In genomic region chr13:36958996-36959395, GRCm38 (mm10) we compare ENCODE assay signal across 20 mouse cellular contexts.
DNase-seq lines count a peak whose midpoint lies in the region; ATAC-seq lines count a peak whose summit lies in the region.
"Had no signal": no experiment of that assay in that cellular context is flagged by ENCODE, and none has a peak within 500 bp of the region (broad histone marks: within the 10 kb centered on the region; RNA-seq: fewer than 3 reads in every experiment).

No protein-coding gene starts in this region.

- H3K4me2 ChIP-seq in hindbrain, embryonic 14.5 days (replicated peaks): no peak overlapping the region
- no peak overlapping the region for H3K4me2 ChIP-seq in hindbrain, embryonic 11.5 days (replicated peaks; ENCODE audit: low read depth, low read length)
- H3K4me2 ChIP-seq: forebrain, embryonic 13.5 days; heart, embryonic 13.5 days; limb, embryonic 15.5 days; lung, embryonic 14.5 days; neural tube, embryonic 13.5 days had no signal

- no peaks in the 10 kb centered on the region for H3K27me3 ChIP-seq in hindbrain, embryonic 14.5 days (ENCODE audit: control insufficient read depth, insufficient read depth, low read length)
- no peaks in the 10 kb centered on the region for H3K27me3 ChIP-seq in hindbrain, embryonic 11.5 days (ENCODE audit: control insufficient read depth, insufficient read depth, low read length)
- H3K27me3 ChIP-seq: forebrain, embryonic 13.5 days; heart, embryonic 13.5 days; limb, embryonic 15.5 days; neural tube, embryonic 13.5 days had no signal

- no peaks in the 10 kb centered on the region for H3K4me1 ChIP-seq in hindbrain, embryonic 14.5 days (replicated peaks; ENCODE audit: control insufficient read depth, insufficient read depth, low read length)
- no peaks in the 10 kb centered on the region for H3K4me1 ChIP-seq in hindbrain, embryonic 11.5 days (replicated peaks; ENCODE audit: control insufficient read depth, insufficient read depth, low read length)
- H3K4me1 ChIP-seq: embryonic facial prominence, embryonic 10.5 days; forebrain, embryonic 13.5 days; heart, embryonic 13.5 days; limb, embryonic 15.5 days; midbrain, embryonic 10.5 days; neural tube, embryonic 13.5 days had no signal

- ATAC-seq in hindbrain, embryonic 14.5 days (ENCODE audit: low FRiP score): no peak
- no peak for ATAC-seq in hindbrain, embryonic 11.5 days (ENCODE audit: low FRiP score)
- ATAC-seq: forebrain, embryonic 13.5 days had no signal

- no peaks in the 10 kb centered on the region for H3K9me3 ChIP-seq in hindbrain, embryonic 14.5 days (ENCODE audit: control insufficient read depth, low read length)
- no peaks in the 10 kb centered on the region for H3K9me3 ChIP-seq in hindbrain, embryonic 11.5 days (ENCODE audit: control insufficient read depth, low read length)
- H3K9me3 ChIP-seq: embryonic facial prominence, embryonic 10.5 days; forebrain, embryonic 13.5 days; limb, embryonic 15.5 days; midbrain, embryonic 10.5 days; neural tube, embryonic 13.5 days had no signal

- H3K9ac ChIP-seq in hindbrain, embryonic 14.5 days: no peak overlapping the region
- H3K9ac ChIP-seq in hindbrain, embryonic 11.5 days (ENCODE audit: low read depth, low read length): no peak overlapping the region
- H3K9ac ChIP-seq: forebrain, embryonic 13.5 days; heart, embryonic 13.5 days; limb, embryonic 15.5 days; lung, embryonic 14.5 days; neural tube, embryonic 13.5 days had no signal

- no peak overlapping the region for H3K27ac ChIP-seq in hindbrain, embryonic 14.5 days
- no peak overlapping the region for H3K27ac ChIP-seq in hindbrain, embryonic 11.5 days (ENCODE audit: low read depth, low read length)
- H3K27ac ChIP-seq: embryonic facial prominence, embryonic 10.5 days; forebrain, embryonic 13.5 days; heart, embryonic 13.5 days; limb, embryonic 15.5 days; midbrain, embryonic 10.5 days; neural tube, embryonic 13.5 days had no signal

- H3K36me3 ChIP-seq in hindbrain, embryonic 14.5 days (replicated peaks; ENCODE audit: control insufficient read depth, insufficient read depth): no peaks in the 10 kb centered on the region
- H3K36me3 ChIP-seq in hindbrain, embryonic 11.5 days (ENCODE audit: control insufficient read depth, insufficient read depth, low read length): no peaks in the 10 kb centered on the region
- H3K36me3 ChIP-seq: embryonic facial prominence, embryonic 10.5 days; heart, embryonic 13.5 days; limb, embryonic 15.5 days; midbrain, embryonic 10.5 days; neural tube, embryonic 13.5 days had no signal

- 61% methylated on average over 3 of the region's 3 CpGs for WGBS in hindbrain, embryonic 14.5 days
- WGBS in hindbrain, embryonic 11.5 days: 76% methylated on average over 3 of the region's 3 CpGs

- DNase-seq in adrenal gland, postnatal 10 days: peak; percentile 4
- no peak for DNase-seq in adrenal gland, postnatal 25 days
- DNase-seq in lung, postnatal 14 days: peak; percentile 1
- DNase-seq in lung, postnatal 4 days: no peak
- peak; percentile 79 for DNase-seq in layer of hippocampus, adult 9-11 months
- peak; percentile 27 for DNase-seq in telencephalon, adult 2 months (ENCODE audit: low read depth, low spot score)
- DNase-seq in hindbrain, embryonic 14.5 days (ENCODE audit: low spot score): no peak
- DNase-seq in hindbrain, embryonic 11.5 days (ENCODE audit: low spot score): no peak
- DNase-seq: cerebellum, adult 18-20 months; heart, postnatal 4 days; kidney, adult 8-10 months; lung, embryonic 14.5 days; right cerebral cortex, postnatal 25 days; thymus, postnatal 36 days had no signal

- no peak overlapping the region for H3K4me3 ChIP-seq in hindbrain, embryonic 14.5 days (replicated peaks; ENCODE audit: low read length)
- H3K4me3 ChIP-seq in hindbrain, embryonic 11.5 days (ENCODE audit: low read depth, low read length): no peak overlapping the region
- H3K4me3 ChIP-seq: embryonic facial prominence, embryonic 10.5 days; forebrain, embryonic 13.5 days; heart, embryonic 13.5 days; limb, embryonic 15.5 days; midbrain, embryonic 10.5 days; neural tube, embryonic 13.5 days had no signal

Comparison
In these comparisons a context has a peak if more than half of its experiments do, and no peak if none do; other contexts are left out.
1. DNase-seq: peak in adrenal gland, postnatal 10 days (single experiment), lung, postnatal 14 days (single experiment), layer of hippocampus, adult 9-11 months (single experiment) and telencephalon, adult 2 months (single experiment); none in adrenal gland, postnatal 25 days (single experiment), lung, postnatal 4 days (0 of 2), hindbrain, embryonic 14.5 days (single experiment) and hindbrain, embryonic 11.5 days (single experiment).